Mouse (Mus musculus) small intestine, adult 2 months (tissue): ENCODE measurements at regions not wholly inside any gene's neighbourhood (a gene's known extent, or its start where the extent isn't known, plus 50 kb on each side); places are given as distances from the start of the nearest gene placed in this dataset.

Experiments used
- CTCF ChIP-seq: fragments of 200-500 bp; IDR thresholded peaks from 2 replicates; pipeline ENCODE4 v1.5.1; 2012; ENCODE audit warnings: low read depth, mild to moderate bottlenecking, control low read depth, inconsistent platforms, low read length, moderate library complexity, mixed read lengths; ENCODE audit not compliant: insufficient replicate concordance, insufficient read length; ENCODE audit errors: extremely low read depth
- POLR2A ChIP-seq: fragments of 200-500 bp; IDR thresholded peaks from 2 replicates; pipeline ENCODE4 v1.6.1; 2012; ENCODE audit warnings: low read depth, mild to moderate bottlenecking, control low read depth, inconsistent platforms, low read length, moderate library complexity

DNA sequence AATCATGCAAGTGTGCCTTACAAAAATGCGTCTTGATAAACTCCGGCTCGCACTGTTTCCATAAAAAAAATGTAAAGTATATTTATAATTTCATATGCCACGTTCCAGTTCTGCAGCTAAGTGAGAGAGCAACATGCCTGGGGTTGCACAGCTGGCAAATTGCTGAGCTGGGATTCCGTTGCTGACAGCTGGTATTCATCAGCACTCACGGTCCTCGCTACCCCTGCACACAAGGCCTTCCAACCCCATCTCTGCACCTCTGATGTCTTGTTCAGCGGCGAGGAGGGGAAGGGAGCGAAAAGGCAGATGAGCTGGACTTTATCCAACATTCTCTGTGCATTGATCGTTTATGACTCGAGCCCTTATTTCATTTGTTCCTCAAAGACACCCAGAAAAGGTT, 138.5 kb upstream of the Mon1b start:
- TF ChIP-seq CTCF (no peak), POLR2A (no peak)
